Mouse (Mus musculus): Measurements from ENCODE around the gene Mrap2. TPM values are rescaled to one million over a fixed set of nuclear protein-coding genes. Genes with fewer than 3 reads are reported as not detected.
"Not testable (repeated sequence)": the region's sequence is repeated elsewhere in the genome, so short reads cannot be mapped to it uniquely, and the experiment has no call there.

Gene Mrap2
- total RNA-seq (2021), result 1 to 10 TPM; 4.8 to 6.0 TPM
- long read RNA-seq, partial matches to known transcripts, result 0 of 2 reads
- long read RNA-seq, other reads (novel, unspliced or antisense), result 2 of 2 reads

DNA sequence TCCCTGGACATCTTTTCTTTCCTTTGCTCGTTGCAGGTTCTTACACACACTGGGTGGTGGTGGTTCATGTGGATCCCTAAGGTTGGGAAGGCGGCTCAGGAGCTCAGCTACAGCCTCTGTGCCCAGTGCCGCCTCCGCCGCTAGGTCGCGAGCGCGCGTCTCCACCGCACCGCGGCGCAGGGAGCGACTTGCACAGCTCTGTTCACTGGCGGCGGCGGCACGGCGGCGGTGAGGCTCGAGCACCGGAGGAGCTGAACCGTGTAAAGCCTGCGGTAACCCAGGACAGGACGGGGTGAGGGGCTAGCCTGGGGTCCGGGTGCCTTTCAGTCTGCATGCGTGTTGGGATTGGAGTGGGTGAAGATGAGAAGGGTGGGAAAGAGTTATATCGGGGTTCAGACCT lies at the start of gene Mrap2:
Gene Mrap2, plus strand, starts transcription at position 201 of the 400 bp plus-strand sequence.
- peak; percentile 33 to 71 for DNase-seq (ENCODE audit: low spot score in 2 of 2)

DNA sequence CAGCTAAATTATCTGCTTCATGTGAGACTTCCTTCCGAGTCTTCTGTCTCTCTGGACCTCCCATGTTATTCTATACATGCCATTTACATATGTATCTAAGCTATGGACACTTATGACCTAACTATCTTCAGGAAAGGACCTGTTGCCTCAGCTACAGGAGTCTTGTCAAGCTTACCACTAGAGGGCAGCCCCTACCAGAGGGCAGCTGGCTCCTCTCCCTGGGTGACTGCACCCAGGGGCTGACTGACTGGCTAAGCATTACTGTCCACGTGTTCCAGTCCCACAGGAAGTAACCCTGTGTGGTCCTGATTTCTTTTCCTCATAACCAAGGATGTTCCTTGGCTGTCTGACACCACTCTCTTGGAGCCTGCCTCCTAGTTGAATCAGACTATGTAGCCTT lies 46.1 kb upstream of the Mrap2 start:
- peak; percentile 13 to 60 for DNase-seq (ENCODE audit: low spot score in 2 of 2)

DNA sequence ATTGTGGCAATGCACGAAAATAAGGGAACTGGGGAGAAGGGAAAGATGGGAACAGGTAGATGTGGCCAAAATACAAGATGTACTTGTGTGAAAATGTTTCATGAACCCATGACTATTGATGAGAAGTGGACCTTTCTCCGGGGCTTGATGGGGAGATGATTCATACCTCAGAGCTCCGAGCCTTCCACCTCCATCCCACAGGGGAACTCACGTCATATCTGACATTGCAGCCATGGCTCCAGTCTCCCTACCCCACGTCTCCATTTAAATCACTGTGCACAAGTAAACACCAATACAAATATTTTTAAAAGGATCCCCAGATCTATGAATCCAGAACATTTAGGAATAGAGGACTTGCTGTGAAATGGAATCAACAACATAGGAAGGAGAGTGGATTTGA lies 29.1 kb upstream of the Mrap2 start:
- DNase-seq (ENCODE audit: low spot score in 2 of 2), result no peak

DNA sequence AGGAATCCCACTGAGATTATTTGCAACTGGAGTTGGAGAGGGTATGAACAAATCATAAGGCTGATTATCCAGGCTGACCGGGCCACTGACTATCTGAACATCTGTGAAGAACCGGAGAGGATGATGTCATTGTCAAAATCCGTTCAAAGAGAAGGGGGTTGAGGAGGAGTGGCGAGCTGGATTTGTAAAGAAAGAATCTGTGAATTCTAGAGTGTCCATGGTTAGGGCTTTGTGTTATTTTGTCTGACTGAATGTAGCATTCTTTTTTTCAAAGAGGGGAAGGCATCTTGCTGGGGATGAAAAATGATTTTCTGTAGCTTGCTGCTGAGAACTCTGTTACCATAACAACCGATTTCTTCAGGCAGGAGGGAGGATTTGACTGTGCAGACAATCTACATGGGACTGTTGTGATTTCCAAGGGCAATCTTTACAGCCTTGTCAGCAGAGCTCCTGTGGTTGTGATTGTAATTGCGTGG lies 28.6 kb upstream of the Mrap2 start:
- DNase-seq (ENCODE audit: low spot score in 2 of 2), result peak in 1 of 2 experiments; percentile 16

DNA sequence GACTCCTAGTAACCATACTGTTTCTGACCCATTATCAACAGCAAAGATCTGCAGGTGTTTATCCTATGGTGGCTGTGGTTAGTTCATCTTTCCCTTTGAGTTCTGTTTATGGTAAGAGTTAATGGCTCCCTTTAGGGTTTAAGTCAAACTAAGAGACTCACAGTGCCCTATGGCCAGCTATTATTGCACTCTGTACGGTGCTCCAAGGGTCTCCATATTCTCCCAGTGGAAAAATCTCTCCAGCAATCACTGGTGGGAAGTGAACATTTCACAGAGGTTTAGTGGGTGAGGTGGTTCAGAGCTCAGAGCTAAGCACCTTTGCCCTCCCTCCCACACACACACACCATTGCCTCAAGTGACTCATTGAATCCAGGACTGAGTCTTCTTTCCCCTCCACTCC lies 28.1 kb upstream of the Mrap2 start:
- DNase-seq (ENCODE audit: low spot score in 2 of 2), result no peak

DNA sequence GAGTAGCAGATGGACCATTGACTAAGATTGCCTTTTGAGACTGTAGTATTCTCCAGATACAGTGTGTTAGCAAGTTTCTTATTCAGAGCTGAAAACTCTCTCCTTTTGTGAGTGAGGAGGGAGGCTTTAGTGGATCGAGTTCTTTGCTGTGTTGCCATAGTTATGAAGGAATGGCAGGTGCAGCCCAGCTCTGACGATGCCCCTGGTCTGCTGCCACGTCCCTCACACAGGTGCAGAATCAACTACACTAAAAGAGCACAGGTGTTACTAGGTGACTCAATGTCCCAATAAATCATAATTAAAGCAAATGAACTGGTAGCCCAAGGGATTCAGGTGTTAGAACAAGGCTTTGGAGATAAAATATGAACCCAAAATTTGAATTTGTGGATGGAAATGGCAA lies 25.1 kb upstream of the Mrap2 start:
- no peak for DNase-seq (ENCODE audit: low spot score in 2 of 2)

DNA sequence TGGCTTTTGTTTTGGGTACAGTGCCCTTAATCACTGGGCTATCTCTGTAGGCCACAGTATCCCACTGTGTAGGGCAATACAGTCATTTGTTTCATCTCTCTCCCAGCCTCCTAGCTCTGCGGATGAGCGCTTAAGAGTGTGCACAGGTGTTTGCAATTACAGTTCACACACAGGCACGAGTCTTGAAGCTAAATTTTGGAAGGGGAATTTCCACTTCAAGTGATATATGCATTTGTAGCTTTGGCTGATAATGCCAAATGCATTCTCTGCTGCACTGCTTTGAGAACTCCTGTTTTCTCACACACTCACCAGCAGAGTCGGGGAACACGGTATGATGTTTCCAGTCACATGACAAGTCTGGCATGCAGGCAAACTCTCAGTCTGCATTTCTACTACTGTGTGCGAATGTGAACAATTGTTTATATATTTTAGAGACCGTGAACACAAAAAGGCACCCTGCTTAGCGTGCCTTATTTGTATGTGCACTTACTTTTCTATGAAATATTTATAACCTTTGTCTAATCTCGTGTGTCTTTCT lies 22.1 kb upstream of the Mrap2 start:
- DNase-seq (ENCODE audit: low spot score in 2 of 2), result no peak

DNA sequence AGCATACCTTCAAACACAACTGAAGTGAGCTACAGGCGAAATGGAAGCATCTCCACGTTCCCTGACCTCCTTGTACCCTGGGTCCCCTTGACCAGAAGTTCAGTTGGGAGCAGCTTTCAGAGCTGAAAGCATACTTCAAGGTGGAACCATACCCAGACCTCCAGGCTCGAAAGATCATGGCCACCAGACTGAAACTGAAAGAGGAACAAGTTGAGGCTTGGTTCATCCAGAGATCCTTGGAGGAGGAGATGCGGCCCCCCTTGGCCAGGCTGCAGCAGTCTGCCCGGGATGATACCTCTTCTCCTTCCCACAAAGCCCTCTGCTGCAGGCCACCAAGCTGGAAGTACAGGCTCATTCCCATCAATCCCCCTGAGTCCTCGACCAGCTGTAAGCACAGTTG lies 17.1 kb upstream of the Mrap2 start:
- DNase-seq (ENCODE audit: low spot score in 2 of 2), result not testable (repeated sequence)

DNA sequence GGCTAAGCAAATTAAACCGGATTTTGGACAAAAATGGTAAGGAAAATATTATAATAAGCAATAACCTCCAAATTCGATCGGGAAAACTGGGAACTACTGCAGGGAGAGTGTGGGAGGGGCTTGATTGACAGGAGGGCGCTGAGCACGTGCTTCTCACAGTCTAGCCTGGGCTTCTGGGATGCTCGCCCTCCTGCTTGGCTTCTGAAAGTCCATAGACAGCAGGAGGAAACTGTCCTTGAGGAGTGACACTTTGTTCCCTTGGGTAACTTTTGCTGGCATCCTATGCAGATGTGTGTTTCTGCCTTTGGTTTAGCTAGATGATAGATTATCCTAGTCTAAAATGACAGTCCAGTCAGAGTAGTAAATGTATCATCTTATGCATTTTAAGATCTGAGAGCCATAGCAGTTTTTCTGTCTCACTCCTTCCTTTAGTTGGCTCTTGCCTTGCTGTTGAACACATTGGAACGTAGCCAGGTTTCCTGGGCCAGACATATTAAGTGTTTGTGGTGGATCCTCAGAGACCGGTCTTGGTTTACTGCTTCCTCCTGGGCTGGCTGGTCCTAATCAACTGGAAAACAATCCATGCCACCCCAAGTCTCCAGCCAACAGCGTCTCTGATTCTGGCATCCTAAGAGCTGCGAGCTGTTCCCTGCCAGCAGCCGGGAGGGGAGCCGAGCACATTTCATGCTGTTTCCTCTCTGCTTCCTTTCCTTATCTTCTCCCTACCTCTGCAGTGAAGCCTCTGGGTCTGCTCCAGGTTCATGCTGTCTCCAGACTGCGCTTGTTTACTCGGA lies 8.1 kb upstream of the Mrap2 start:
- no peak for DNase-seq (ENCODE audit: low spot score in 2 of 2)

DNA sequence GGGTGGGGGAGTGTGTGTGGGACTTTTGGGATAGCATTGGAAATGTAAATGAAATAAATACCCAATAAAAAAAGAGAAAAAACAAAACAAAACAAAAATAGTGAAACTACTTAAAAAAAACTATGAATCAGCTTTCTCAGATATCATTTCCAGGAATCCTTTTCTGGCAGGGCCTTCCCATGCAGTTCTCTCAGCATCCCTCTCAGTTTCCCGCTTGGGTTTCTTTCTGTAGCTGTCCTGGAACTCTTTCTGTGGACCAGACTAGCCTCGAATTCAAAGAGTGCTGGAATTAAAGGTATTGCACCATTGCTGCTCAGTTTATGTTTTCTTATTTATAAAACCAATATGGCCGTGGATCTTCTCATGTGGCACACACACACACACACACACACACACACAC lies 1.0 kb upstream of the Mrap2 start:
- DNase-seq (ENCODE audit: low spot score in 2 of 2), result no peak

DNA sequence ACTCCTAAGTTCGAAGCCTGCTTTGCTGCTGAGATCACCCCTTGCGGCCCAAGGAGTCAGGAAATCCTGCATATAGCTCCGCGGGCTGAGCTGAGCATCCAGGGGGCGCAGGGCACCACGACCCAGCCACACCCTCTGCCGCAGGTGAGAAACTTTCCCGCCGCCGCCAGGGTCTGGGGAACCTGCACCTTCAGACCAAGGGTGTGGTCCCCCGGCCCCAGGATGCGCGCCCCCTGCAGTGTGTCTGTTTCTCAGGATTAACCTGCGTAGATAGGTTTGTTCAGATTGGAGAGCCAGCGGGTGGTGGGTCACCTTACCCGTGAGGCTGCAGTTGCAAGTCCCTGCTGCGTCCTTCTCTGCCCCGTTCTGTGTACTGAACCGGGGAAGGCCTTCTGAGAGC lies 426 bp downstream of the Mrap2 start:
- DNase-seq (ENCODE audit: low spot score in 2 of 2), result peak in 1 of 2 experiments; percentile 9

DNA sequence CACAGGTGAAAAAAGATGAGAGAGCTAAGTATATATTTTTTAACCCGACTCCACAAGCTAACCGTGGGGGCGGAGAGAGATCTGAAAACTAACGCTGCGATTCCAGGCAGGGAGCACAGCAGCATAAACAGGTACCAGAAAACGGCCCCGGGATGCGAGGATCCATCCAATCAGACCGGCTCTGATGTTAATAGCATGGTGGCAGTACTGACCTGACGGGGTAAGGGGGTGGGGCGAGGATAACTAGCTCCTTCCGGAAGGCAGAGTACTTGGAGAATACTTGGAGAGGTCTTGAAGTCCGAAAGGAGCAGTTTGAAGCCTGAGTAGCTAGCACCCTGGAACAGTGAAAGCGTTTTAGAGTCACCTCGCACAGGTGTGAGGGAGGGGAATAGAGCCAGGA lies 1.1 kb downstream of the Mrap2 start:
- DNase-seq (ENCODE audit: low spot score in 2 of 2), result no peak

DNA sequence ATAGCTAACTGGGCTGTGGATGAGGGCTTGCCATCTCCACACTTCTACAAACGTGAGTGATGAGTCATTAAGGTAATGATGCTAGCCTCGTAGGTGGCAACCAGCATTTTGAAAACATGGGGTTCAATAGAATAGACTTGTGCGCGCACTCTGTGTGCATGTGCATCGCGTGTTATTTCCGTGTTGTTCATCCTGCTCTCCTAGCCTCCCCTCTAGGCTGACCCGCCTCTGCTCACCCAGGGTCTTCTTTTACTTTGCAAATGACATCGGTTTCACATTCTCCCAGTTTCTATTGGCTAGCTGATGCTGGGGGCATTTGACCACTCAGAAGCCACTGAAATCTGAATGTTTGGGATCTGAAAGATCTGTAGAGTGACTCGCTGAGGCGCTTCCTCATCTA lies 1.6 kb downstream of the Mrap2 start:
- DNase-seq (ENCODE audit: low spot score in 2 of 2), result no peak

DNA sequence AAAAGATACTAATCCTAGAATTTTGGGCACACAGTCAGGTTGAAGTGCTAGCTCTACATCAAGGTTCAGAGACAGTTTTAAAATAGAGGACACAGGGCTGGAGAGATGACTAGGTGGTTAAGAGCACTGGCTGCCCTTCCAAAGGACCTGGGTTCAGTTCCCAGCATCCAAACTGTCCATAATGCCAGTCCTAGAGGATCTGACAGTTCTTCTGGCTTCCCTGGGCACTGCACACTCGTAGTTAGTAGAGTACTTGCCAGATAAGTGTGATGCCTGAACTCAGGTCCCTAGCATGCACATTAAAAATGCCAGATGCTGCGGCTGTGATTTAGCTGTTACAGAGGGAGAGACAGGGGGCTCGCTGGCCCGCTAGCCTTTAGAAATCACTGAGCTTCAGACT lies 2.3 kb downstream of the Mrap2 start:
- DNase-seq (ENCODE audit: low spot score in 2 of 2), result no peak

DNA sequence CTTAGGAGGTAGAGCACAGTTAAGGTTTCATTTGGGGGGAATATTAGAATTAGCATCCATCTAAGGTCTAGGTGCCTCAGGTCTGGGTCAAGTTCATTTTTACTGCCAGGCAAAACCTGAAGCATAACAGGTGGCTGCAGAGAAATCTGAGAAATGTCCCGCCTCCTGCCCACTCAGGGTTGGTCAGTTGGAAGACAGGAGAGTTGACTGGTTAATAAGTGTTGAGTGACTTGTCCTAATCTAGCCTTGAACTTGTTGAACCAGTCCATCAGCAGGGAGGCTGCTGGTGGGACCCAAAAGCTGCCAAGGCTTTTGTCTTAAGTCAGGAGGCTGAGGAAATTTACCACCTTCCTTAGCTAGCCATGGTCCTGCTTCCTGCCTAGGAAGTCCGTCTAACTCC lies 3.8 kb downstream of the Mrap2 start:
- DNase-seq (ENCODE audit: low spot score in 2 of 2), result no peak

DNA sequence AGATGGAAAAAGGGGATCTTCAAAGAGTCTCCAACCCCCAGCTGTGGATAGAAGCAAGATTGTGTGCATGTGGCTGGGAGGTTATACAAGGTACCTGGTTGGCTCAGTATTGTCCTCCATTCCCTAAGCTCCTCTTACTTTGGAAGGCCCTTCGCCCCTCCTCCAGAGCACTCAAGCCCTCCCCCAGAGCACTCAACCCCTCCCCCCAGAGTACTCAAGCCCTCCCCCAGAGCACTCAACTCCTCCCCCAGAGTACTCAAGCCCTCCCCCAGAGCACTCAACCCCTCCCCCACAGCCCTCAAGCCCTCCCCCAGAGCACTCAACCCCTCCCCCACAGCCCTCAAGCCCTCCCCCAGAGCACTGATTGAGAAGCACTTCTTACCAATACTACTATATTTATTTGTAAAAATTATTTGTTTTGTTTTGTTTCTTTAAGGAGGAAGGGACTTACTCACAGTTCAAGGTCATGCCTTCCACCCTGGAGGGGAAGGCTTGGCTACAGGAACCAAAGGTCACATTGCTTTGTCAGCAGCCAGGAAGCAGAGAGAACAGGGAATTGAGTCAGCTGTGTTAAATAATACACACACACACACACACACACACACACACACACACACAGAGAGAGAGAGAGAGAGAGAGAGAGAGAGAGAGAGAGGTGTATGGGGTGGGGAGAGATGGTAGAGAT lies 8.7 kb downstream of the Mrap2 start:
- no peak for DNase-seq (ENCODE audit: low spot score in 2 of 2)

DNA sequence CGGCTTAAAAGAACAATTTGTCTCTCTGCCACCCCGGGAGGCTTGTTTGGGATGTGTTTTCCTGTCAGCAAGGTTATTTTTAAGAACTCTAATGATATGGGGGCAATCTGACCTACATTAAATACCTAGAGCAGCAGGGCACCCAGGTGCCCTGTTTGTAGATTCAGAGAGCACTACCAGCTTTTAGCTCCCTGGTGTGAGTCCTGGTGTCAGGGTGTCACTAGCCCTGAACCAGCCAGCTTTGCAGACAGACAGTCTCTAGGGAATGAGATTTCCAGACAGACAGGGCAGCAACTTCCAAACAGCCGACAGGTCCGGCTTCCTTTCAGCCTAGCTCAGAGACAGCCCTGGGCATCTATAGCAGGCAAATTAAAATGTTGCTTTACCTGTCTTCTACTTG lies 18.5 kb downstream of the Mrap2 start:
- no peak for DNase-seq (ENCODE audit: low spot score in 2 of 2)

DNA sequence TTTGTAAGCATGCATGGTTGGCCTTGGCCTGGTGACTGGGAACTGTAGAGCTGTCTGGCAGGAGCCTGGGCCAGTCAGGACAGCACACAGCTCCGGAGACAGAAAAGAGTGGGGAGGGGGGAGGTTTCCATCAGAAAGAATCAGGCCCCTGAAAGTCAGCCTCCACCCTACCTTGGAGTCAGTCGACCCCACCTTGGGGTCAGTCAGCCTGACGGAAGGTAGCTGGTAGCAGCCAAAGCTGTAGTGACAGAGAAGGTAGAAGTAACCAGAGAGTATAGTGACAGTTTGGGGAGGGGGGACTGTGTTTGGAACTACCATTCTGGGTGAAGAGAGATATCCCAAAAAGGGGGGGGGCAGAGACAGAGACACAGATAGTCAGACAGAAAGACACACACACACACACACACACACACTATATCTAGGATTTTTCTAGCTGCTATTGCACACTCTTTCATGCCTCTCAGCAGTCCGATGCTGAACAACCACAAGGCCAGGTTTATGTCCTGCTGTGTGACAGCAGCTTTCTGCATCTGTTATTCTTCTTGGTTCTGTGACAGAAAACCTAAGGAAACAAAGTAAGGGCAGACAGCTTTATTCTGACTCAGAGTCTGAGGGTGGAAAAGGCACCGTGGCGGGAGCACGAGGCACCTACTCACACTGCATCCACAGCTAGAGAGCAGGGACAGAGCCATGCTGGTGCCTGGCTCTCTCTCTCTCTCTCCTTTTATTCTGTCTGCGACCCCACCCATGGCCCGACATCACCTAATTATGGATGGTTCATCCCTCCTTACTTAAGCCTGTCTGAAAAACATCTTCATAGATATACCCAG lies 23.1 kb downstream of the Mrap2 start:
- no peak for DNase-seq (ENCODE audit: low spot score in 2 of 2)

DNA sequence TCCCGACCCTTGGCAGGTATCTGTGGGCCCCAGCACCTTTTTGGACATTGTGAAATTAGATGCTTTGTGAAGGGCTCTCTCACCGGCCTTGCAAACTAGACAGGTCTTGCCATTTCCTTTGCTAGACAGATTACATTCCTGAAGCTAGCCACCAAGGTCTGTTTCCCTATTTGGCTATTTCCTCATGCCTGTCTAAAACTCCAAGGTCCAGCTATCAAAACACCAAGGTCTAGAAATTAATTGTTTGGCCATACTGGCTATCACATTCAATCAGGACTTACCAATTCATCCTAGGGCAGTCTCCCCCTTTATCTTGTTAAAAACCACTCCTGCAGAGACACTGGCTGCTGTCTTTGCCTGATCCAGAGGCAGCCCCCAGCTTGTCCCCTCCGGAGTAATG lies 23.9 kb downstream of the Mrap2 start:
- no peak for DNase-seq (ENCODE audit: low spot score in 2 of 2)

DNA sequence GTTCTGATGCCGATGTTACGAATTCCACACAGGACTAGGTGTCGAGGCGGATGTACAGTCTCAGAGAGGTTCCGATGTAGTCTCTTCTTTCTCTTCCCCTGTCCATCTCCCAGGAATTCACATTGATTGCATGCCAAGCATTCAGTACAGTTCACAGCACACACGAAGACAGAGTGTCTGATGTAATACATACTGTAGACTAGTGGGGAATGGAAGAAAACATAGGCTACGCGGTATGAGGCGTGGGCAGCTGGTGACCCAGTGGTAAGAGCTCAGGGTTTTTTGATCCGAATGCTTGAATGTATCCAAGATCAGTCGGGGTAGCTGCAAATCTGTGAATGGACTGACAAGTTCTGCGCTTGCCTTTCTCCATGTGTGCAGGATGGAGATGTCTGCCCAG lies 25.0 kb downstream of the Mrap2 start:
- no peak for DNase-seq (ENCODE audit: low spot score in 2 of 2)

DNA sequence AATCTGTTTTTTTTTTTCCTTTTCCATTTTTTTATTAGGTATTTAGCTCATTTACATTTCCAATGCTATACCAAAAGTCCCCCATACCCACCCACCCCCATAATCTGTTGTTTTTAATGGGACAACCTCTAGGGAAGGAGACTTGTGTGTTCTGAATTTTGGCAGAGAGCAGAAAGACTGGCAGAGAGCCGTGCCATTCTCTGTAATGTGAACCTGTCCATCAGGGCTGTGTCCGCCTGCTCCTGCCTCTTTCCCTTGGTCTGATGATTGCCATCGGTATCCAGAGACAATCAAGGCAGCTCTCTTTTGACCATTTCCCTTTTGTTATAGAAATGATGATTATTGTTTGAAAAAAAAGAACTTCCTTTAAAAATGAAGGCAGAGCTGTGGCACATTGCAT lies 26.8 kb downstream of the Mrap2 start:
- DNase-seq (ENCODE audit: low spot score in 2 of 2), result no peak

Measured in layer of hippocampus, adult 18-20 months (tissue).